Comparison of ENCODE assay signal across 16 mouse cellular contexts in genomic region chr12:107903949-107904348, GRCm38 (mm10).
"Had no signal": no experiment of that assay in that cellular context is flagged by ENCODE, and none has a peak within 500 bp of the region (broad histone marks: within the 10 kb centered on the region; RNA-seq: fewer than 3 reads in every experiment).

No protein-coding gene starts in this region.

- H3K4me2 ChIP-seq: kidney, embryonic 15.5 days; liver, embryonic 13.5 days; midbrain, embryonic 12.5 days; neural tube, embryonic 12.5 days had no signal

- H3K36me3 ChIP-seq: kidney, embryonic 15.5 days; liver, embryonic 13.5 days; midbrain, embryonic 12.5 days; neural tube, embryonic 12.5 days had no signal

- H3K9ac ChIP-seq: kidney, embryonic 15.5 days; liver, embryonic 13.5 days; midbrain, embryonic 12.5 days; neural tube, embryonic 12.5 days had no signal

- H3K27me3 ChIP-seq: liver, embryonic 13.5 days; neural tube, embryonic 12.5 days had no signal

- ATAC-seq: intestine, embryonic 16.5 days; midbrain, embryonic 16.5 days had no signal

- DNase-seq: kidney, adult 8-10 months; kidney, postnatal 36 days; liver, embryonic 13.5 days; lung, adult 2 months; lung, postnatal 14 days; lung, postnatal 4 days; retina, postnatal 1 day; right cerebral cortex, postnatal 25 days; spleen, adult 18-20 months; thymus, adult 18-20 months; thymus, postnatal 36 days had no signal

- H3K27ac ChIP-seq: kidney, embryonic 15.5 days; liver, embryonic 13.5 days; midbrain, embryonic 12.5 days; neural tube, embryonic 12.5 days had no signal

- H3K4me3 ChIP-seq: kidney, embryonic 15.5 days; liver, embryonic 13.5 days; midbrain, embryonic 12.5 days; neural tube, embryonic 12.5 days had no signal

- H3K4me1 ChIP-seq: liver, embryonic 13.5 days; midbrain, embryonic 12.5 days; neural tube, embryonic 12.5 days had no signal
